Mouse (Mus musculus) neural tube, embryonic 15.5 days (tissue): ENCODE data around the gene Dnaja3. TPM values are rescaled to one million over a fixed set of nuclear protein-coding genes. Genes with fewer than 3 reads are reported as not detected.

Source experiments
- ATAC-seq: fragments of 200-750 bp; cut with Nextera tagmentation; 2 replicates; pipeline ENCODE4 v1.8.0; 2017; ENCODE audit warnings: mild to moderate bottlenecking, moderate TSS enrichment, moderate library complexity; ENCODE audit not compliant: low FRiP score
- H3K27ac ChIP-seq: fragments of 300-500 bp; sonication (generic); replicated peaks from 2 replicates; pipeline ENCODE4 v1.5.1; 2015; ENCODE audit warnings: mild to moderate bottlenecking, inconsistent platforms
- H3K27me3 ChIP-seq: fragments of 300-500 bp; sonication (generic); replicated peaks from 2 replicates; pipeline ENCODE4 v1.6.1; 2015; ENCODE audit warnings: inconsistent platforms
- H3K36me3 ChIP-seq: fragments of 300-500 bp; sonication (generic); 2 replicates; pipeline ENCODE4 v1.6.1; 2015; ENCODE audit warnings: inconsistent platforms
- H3K4me1 ChIP-seq: fragments of 300-500 bp; sonication (generic); 2 replicates; pipeline ENCODE4 v1.6.1; 2015; ENCODE audit warnings: inconsistent platforms
- H3K4me2 ChIP-seq: fragments of 300-500 bp; sonication (generic); 2 replicates; pipeline ENCODE4 v1.6.1; 2015; ENCODE audit warnings: inconsistent platforms, mild to moderate bottlenecking, moderate library complexity
- H3K4me3 ChIP-seq: fragments of 300-500 bp; sonication (generic); replicated peaks from 2 replicates; pipeline ENCODE4 v1.5.1; 2015; ENCODE audit warnings: mild to moderate bottlenecking, inconsistent platforms
- H3K9ac ChIP-seq: fragments of 300-500 bp; sonication (generic); replicated peaks from 2 replicates; pipeline ENCODE4 v1.6.1; 2015; ENCODE audit warnings: mild to moderate bottlenecking, inconsistent platforms
- H3K9me3 ChIP-seq: fragments of 300-500 bp; sonication (generic); replicated peaks from 2 replicates; pipeline ENCODE4 v1.6.1; 2016; ENCODE audit warnings: inconsistent platforms
- WGBS: fragments of 180-500 bp; shearing (Covaris S2); methylation state at CpG from one replicate; pipeline ENCODE4 v1.1.7; 2015; ENCODE audit warnings: mixed read lengths; 5-methylcytosine and 5-hydroxymethylcytosine counted together
- polyA plus RNA-seq: library from polyadenylated mRNA; unstranded; fragments of >200 nt; fragmentation: Nextera tagmentation; extraction: Ambion mirVana; gene quantifications from 2 replicates; pipeline ENCODE4 v1.2.1, GENCODE M21; 2015

Gene Dnaja3
- polyA plus RNA-seq, 1 experiment from 2014 or later = 68.6 TPM

DNA sequence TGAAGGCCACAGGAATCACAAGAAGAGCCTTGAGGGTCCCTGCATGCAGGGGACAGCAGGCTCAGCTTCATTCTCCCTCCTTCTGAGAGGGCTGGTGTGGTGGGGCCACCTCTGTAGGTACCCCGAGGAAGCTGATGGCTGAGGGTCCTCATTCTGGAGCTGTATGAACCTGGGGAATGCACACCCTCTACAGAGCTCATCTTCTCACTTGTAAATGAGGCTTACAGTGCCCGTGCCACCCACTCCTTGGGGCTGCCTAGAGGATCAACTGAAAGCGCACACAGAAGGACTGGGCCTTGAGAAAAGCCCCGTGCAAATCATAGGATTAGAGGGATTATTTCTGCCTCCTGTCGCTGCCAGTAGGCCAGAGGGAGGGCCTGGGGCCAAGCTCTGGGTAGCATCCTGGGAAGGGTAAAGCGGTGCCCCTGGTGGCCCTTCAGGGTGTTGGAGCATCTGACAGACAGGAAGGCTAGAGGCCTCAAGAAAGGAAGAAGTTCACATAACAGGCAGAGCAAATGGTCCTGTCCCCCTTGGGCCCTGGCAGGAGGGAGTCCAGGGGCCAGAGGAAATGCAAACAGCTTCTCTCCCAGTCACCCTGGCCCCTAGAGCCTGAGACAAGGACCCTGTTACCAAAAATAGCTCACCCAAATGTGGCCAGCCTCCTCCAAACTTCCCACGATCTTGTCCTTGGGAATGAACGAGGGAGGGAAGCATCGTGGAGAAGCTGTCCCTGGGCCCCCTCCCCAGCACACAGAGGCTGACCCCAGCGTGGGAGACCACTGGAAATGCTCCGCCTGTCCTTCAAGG is 16.2 kb downstream of the Dnaja3 start:
- peaks cover 36% of the 10 kb centered on the region for H3K36me3 ChIP-seq
- WGBS = 62% methylated on average over 11 of the region's 11 CpGs
- H3K9ac ChIP-seq = no peak overlapping the region
- H3K27me3 ChIP-seq = no peaks in the 10 kb centered on the region
- H3K4me3 ChIP-seq = no peak overlapping the region
- H3K9me3 ChIP-seq = no peaks in the 10 kb centered on the region
- no peak overlapping the region for H3K27ac ChIP-seq
- H3K4me2 ChIP-seq = no peak overlapping the region
- ATAC-seq = no peak
- H3K4me1 ChIP-seq = peaks cover 20% of the 10 kb centered on the region; the same call in 1 of the 2 replicates

DNA sequence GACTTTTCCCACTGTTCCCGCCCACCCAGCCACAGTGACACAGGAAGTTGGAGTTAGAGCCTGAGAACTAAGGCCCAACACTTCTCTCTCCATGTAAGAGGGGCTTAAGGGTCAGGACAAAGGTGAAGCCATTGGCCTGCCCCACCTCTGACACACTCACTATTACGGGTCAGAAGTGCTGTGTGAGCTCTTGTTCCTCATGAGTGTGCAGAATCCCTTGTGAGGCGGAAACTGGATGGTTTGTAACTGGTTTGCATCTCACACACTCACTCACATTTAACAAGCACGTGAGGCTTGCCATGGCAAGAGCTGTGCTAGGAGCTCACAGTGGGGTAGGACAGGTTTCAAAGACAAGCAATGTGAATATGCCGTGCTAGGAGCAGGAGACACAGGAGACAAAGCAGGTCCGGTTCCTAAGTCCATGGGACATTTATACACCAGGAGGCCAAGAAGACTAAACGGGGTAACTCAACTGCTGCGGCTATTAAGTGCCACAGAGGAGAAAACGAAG is 16.8 kb downstream of the Dnaja3 start:
- no peak overlapping the region for H3K9ac ChIP-seq
- H3K4me3 ChIP-seq = no peak overlapping the region
- H3K36me3 ChIP-seq = peaks cover 40% of the 10 kb centered on the region
- H3K27ac ChIP-seq = no peak overlapping the region
- no peaks in the 10 kb centered on the region for H3K9me3 ChIP-seq
- H3K27me3 ChIP-seq = no peaks in the 10 kb centered on the region
- ATAC-seq = no peak
- no peak overlapping the region for H3K4me2 ChIP-seq
- 79% methylated on average over 9 of the region's 9 CpGs for WGBS
- H3K4me1 ChIP-seq = peaks cover 20% of the 10 kb centered on the region; the same call in 1 of the 2 replicates

DNA sequence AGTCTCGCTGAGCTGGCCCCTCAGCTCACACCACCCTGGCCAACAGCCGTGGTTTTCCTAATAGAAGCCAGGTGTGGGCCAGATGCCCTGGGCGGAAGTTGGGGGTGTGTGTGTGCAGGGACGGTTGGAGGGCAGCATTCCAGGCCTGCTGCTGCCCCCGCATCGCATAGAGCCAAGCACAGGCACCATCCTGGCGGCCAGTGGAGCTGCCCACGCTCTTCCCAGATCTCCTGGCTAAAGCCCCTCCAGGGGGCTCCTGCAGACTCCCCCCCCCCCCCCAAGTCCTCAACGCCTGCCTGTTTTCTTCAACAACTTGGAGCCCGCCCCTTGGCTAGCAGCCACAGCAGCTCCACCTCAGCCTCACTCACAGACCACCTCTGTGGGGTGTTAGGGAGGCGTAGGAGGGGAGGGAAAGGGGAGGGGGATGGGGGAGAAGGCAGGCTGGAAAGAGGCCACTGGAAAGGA is 19.0 kb downstream of the Dnaja3 start:
- Histone ChIP-seq H3K27me3 (no peaks in the 10 kb centered on the region), H3K36me3 (peaks cover 35% of the 10 kb centered on the region), H3K9ac (no peak overlapping the region), H3K4me3 (no peak overlapping the region), H3K4me2 (no peak overlapping the region), H3K4me1 (peaks cover 16% of the 10 kb centered on the region; the same call in 1 of the 2 replicates), H3K9me3 (no peaks in the 10 kb centered on the region), H3K27ac (peak overlapping the region; percentile 45)
- WGBS = 35% methylated on average over 11 of the region's 11 CpGs
- ATAC-seq = no peak

DNA sequence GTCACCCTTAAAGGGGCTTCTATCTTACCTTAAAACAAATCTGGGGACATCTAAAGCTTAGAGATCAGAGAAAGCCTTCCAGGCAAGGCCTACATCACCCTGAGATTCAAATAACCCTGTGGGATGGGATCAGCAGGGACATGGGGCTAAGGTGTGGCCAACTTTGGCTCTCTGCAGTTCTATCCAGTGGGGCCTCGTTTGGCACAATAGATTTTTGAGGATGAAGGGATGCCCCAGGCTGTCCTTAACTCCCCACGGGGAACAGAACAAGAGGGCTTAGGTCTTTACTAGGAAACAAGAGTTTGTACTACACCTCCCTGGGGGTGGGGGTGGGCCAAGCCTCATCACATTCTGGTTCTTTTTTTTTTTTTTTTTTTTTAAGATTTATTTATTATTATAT is 19.5 kb downstream of the Dnaja3 start:
- no peak for ATAC-seq
- H3K4me2 ChIP-seq = no peak overlapping the region
- WGBS = 47% methylated on average over 2 of the region's 2 CpGs
- H3K4me1 ChIP-seq = peaks cover 16% of the 10 kb centered on the region; the same call in 1 of the 2 replicates
- no peak overlapping the region for H3K4me3 ChIP-seq
- H3K27me3 ChIP-seq = no peaks in the 10 kb centered on the region
- H3K27ac ChIP-seq = no peak overlapping the region
- no peaks in the 10 kb centered on the region for H3K9me3 ChIP-seq
- H3K36me3 ChIP-seq = peaks cover 30% of the 10 kb centered on the region
- H3K9ac ChIP-seq = no peak overlapping the region

DNA sequence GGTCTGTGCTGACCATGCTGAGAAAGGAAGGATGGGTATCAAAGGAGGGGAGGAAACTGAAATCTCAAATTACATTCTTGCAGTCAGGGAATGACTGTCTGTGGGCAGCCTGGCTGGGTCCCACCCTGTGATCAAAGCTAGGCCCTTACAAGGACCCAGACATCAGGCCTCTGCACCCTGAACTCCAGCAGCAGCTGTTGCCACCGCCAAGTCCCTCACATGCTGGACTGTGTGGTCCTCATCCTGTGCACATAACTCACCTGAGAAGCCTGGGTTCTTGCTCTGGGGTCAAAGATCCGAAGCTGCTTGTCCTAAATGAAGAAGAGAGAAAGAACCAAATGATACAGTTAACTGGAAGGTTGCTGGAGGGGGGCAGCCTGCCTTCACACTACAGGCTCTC is 21.8 kb downstream of the Dnaja3 start:
- Histone ChIP-seq H3K27ac (no peak overlapping the region), H3K9ac (no peak overlapping the region), H3K4me3 (no peak overlapping the region), H3K36me3 (peaks cover 33% of the 10 kb centered on the region), H3K9me3 (no peaks in the 10 kb centered on the region), H3K4me1 (peaks cover 8% of the 10 kb centered on the region; the same call in 1 of the 2 replicates), H3K27me3 (no peaks in the 10 kb centered on the region), H3K4me2 (no peak overlapping the region)
- 80% methylated on average over 2 of the region's 2 CpGs for WGBS
- no peak for ATAC-seq

DNA sequence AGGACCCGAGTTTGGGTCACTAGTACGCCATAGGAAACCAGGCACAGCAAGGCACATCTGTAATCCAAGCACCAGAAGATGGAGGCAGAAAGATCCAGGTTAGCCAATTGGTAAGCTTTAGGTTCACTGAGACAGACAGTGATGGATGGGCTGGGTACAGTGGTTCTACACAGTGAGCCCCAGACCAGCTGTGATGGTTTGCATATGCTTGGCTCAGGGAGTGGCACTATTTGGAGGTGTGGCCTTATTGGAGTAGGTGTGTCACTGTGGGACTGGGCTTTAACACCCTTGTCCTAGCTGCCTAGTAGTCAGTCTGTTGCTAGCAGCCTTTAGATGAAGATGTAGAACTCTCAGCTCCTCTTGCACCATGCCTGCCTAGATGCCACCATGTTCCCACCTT is 24.0 kb downstream of the Dnaja3 start:
- no peak overlapping the region for H3K4me2 ChIP-seq
- 87% methylated on average over 2 of the region's 2 CpGs for WGBS

DNA sequence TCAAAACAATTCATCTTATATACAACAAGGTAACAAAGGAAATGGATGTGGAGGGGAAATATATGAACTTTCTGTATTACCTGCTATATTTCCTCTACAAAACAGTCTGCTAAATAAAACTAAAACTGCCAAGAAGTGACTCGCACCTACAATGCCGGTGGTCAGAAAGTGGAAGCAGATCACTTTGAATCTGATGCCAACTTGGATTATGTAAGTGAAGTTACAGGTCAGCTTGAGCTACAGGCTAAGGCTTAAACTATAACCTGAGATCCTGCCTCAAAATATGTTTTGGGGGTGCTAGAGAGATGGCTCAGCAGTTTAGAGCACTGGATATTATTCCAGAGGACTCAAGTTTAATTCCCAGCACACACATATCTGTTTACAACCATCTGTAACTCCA is 25.9 kb downstream of the Dnaja3 start:
- Histone ChIP-seq H3K36me3 (peaks cover 60% of the 10 kb centered on the region), H3K4me1 (no peaks in the 10 kb centered on the region), H3K4me2 (no peak overlapping the region), H3K27me3 (no peaks in the 10 kb centered on the region), H3K9ac (no peak overlapping the region), H3K4me3 (no peak overlapping the region), H3K9me3 (no peaks in the 10 kb centered on the region), H3K27ac (no peak overlapping the region)
- no peak for ATAC-seq
- 93% methylated on average over 2 of the region's 2 CpGs for WGBS

More for the DNA sequence above, 24.0 kb downstream of the Dnaja3 start:
- Histone ChIP-seq H3K9ac (no peak overlapping the region), H3K27ac (no peak overlapping the region), H3K9me3 (no peaks in the 10 kb centered on the region), H3K4me1 (0 out of 2 replicates have a peak, but pooled peaks cover 4% of the 10 kb centered on the region), H3K4me3 (no peak overlapping the region), H3K27me3 (no peaks in the 10 kb centered on the region), H3K36me3 (peaks cover 50% of the 10 kb centered on the region)
- no peak for ATAC-seq

DNA sequence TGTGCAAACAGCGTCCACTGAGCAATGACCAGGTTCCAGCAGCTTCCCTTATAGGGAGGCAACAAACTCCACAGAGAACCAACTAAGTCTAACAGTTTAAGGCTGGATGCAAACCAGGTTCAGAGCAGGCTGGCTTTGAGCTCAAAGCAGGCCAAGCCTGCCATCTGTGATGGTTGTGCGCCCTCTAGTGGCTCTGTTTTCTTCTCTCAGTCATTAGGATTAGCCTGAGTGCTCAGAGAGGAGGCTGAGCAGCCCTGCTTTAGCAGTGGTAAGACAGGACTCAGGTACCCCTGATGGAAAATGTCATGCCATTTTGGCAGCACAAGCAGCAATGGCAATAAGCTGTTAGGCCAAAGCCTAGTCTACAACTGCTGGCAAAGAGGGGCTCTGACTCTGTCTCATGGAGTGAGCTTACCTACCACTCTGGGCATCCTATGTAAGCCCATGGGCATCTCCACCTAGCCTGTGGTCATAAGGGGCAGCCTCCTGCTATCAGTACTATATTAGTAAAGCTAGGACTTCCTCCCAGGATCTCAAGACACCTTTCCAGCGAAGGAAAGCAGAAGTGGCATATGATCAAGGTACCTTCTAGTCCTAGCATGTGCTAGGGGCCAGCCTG is 27.5 kb downstream of the Dnaja3 start:
- no peaks in the 10 kb centered on the region for H3K27me3 ChIP-seq
- H3K36me3 ChIP-seq = peaks cover 56% of the 10 kb centered on the region
- no peak overlapping the region for H3K4me2 ChIP-seq
- 33% methylated on average over 3 of the region's 3 CpGs for WGBS
- no peaks in the 10 kb centered on the region for H3K4me1 ChIP-seq
- no peaks in the 10 kb centered on the region for H3K9me3 ChIP-seq
- 0 out of 2 replicates have a peak overlapping the region, but pooled peaks have one; percentile 10 for H3K9ac ChIP-seq
- peak; percentile 86 for ATAC-seq
- H3K4me3 ChIP-seq = no peak overlapping the region
- H3K27ac ChIP-seq = no peak overlapping the region

DNA sequence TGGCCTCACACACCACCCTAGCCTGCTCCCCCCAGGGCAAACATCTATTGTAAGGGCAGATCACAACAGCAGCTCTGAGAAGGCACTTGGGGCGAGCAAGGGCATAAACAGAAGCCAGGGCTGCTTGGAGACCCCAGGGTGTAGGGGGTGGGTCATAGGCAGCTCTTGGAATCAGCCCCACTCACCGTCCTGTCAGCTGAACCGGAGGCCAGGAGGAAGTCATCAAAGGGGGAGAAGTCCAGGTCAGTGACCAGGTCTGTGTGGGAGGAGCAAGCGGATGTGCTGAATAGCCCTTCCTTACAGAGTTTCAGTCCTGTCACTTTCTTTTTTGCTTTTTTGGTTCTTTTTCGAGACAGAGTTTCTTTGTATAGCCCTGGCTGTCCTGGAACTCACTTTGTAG is 30.5 kb downstream of the Dnaja3 start:
- no peak for ATAC-seq
- 83% methylated on average over 5 of the region's 5 CpGs for WGBS
- no peaks in the 10 kb centered on the region for H3K27me3 ChIP-seq
- H3K4me2 ChIP-seq = no peak overlapping the region
- H3K4me3 ChIP-seq = no peak overlapping the region
- peaks cover 55% of the 10 kb centered on the region for H3K36me3 ChIP-seq
- no peaks in the 10 kb centered on the region for H3K9me3 ChIP-seq
- H3K27ac ChIP-seq = no peak overlapping the region
- no peak overlapping the region for H3K9ac ChIP-seq
- no peaks in the 10 kb centered on the region for H3K4me1 ChIP-seq

DNA sequence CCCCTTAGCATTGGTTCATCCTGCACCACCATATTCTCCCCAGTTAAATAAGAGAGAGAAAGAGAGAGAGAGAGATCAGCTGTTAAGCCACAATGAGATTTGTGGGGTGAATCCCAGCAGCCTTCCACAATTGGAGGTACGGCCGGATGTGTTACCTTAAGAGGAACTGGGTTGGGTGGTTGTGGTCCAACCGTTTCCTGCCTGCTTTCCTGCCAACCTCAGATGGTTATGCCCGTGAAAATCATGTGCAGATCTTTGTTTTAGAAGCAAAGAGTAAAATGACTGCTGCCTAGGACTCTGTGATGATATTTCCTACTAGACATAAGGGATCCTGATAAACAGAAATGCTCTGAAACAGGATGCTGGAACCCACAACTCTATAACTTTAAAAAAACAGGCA is 34.3 kb downstream of the Dnaja3 start:
- H3K9ac ChIP-seq = no peak overlapping the region
- no peak for ATAC-seq

DNA sequence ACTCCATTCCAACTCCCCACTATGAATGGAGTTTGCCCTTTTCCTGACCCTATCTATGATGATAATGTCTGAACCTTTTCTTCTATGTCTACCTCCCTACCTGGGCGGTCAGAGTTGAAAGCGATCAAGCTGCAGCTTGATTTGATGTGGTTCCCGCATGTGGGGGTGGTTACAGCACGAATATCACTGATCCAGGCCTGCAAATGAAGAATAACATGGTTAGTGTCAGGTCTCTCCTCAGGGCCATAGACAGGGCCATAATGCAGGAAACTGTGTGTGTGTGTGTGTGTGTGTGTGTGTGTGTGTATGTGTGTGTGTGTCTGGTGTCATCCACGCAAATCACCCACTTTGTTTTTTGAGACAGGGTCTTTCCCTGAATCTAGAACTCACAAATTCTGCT is 37.0 kb downstream of the Dnaja3 start:
- no peak overlapping the region for H3K9ac ChIP-seq
- no peak overlapping the region for H3K4me2 ChIP-seq
- WGBS = 94% methylated on average over 5 of the region's 5 CpGs
- H3K27ac ChIP-seq = no peak overlapping the region
- no peaks in the 10 kb centered on the region for H3K27me3 ChIP-seq
- H3K4me1 ChIP-seq = peaks cover 15% of the 10 kb centered on the region
- no peaks in the 10 kb centered on the region for H3K9me3 ChIP-seq
- ATAC-seq = no peak
- H3K4me3 ChIP-seq = no peak overlapping the region
- H3K36me3 ChIP-seq = peaks cover 25% of the 10 kb centered on the region

More for the DNA sequence above, 34.3 kb downstream of the Dnaja3 start:
- no peaks in the 10 kb centered on the region for H3K9me3 ChIP-seq
- no peak overlapping the region for H3K4me3 ChIP-seq
- H3K4me1 ChIP-seq = peaks cover 14% of the 10 kb centered on the region
- 83% methylated on average over 4 of the region's 4 CpGs for WGBS
- peaks cover 40% of the 10 kb centered on the region for H3K36me3 ChIP-seq
- H3K27ac ChIP-seq = no peak overlapping the region
- H3K27me3 ChIP-seq = no peaks in the 10 kb centered on the region
- H3K4me2 ChIP-seq = no peak overlapping the region

DNA sequence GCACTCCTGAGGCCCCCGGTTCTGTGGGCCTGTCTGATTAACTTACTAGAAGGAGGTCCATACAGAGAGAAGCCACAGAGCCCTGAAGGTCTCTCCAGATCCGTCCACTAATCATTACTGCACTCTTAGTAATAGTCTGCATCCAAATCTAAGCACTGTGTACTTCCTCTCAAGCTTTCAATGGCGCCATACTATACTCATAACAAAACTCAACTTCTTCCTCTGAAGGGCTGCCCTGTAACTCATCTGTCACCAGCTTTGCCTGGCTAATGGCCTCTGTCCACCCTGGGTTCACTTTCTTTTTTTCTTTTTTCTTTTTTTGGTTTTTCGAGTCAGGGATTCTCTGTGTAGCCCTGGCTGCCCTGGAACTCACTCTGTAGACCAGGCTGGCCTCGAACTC is 38.3 kb downstream of the Dnaja3 start:
- no peak overlapping the region for H3K9ac ChIP-seq
- no peaks in the 10 kb centered on the region for H3K27me3 ChIP-seq
- no peaks in the 10 kb centered on the region for H3K9me3 ChIP-seq
- H3K27ac ChIP-seq = no peak overlapping the region
- H3K4me3 ChIP-seq = no peak overlapping the region
- 88% methylated on average over 5 of the region's 5 CpGs for WGBS
- H3K36me3 ChIP-seq = peaks cover 22% of the 10 kb centered on the region
- peaks cover 18% of the 10 kb centered on the region for H3K4me1 ChIP-seq
- no peak for ATAC-seq
- peak overlapping the region; percentile 81 for H3K4me2 ChIP-seq
